Mouse (Mus musculus): ENCODE measurements around the gene Pax9.

GRCm38 (mm10) chr12:56692536-56692935, 969 bp downstream of the Pax9 start:
- TF ChIP-seq POLR2A (IDR thresholded peaks at IDR 0.05; ENCODE audit: low read depth, low read length): no peak
- TF ChIP-seq CTCF (IDR thresholded peaks at IDR 0.05; ENCODE audit: extremely low read depth, insufficient read length, insufficient replicate concordance, low read depth, low read length): no peak
